Mouse (Mus musculus) CH12.LX (cell line): ENCODE measurements around the gene Rhot1. TPM values are rescaled to one million over a fixed set of nuclear protein-coding genes. Genes with fewer than 3 reads are reported as not detected.

ENCODE experiments used
- DNase-seq: peaks from one replicate; pipeline ENCODE4 v3.0.0-alpha.2; 2013; ENCODE audit errors: extremely low read depth
- H3K27ac ChIP-seq: 2 replicates; pipeline ENCODE4 v1.5.1; 2012; ENCODE audit warnings: low read depth, mild to moderate bottlenecking, control low read depth, moderate library complexity; ENCODE audit not compliant: insufficient read depth
- H3K27me3 ChIP-seq: replicated peaks from 2 replicates; pipeline ENCODE3; 2012; ENCODE audit warnings: inconsistent platforms
- H3K36me3 ChIP-seq, 2 experiments: replicated peaks in 1 of 2; 2 replicates each; pipeline versions ENCODE3 to v1.6.1; 2012; ENCODE audit warnings: inconsistent platforms in 1 of 2, low read length in 1 of 2, mild to moderate bottlenecking in 1 of 2, mixed read lengths in 1 of 2, moderate library complexity in 1 of 2; ENCODE audit not compliant: control insufficient read depth in 1 of 2, insufficient read depth in 1 of 2
- H3K4me1 ChIP-seq, 2 experiments: 2 replicates each; pipeline ENCODE4 v1.6.1; 2012; ENCODE audit warnings: inconsistent platforms in 1 of 2, moderate library complexity in 1 of 2; ENCODE audit not compliant: insufficient read depth in 2 of 2, control insufficient read depth in 1 of 2
- H3K4me2 ChIP-seq: 2 replicates; pipeline ENCODE4 v1.6.1; 2012; ENCODE audit warnings: low read depth, mild to moderate bottlenecking, control low read depth; ENCODE audit not compliant: poor library complexity, insufficient read depth, severe bottlenecking
- H3K4me3 ChIP-seq, 3 experiments: fragments of 150-350 bp in 1 of 3; sonication (generic) in 1 of 3; replicated peaks in 1 of 3; 2 replicates each; pipeline versions ENCODE3 to v1.5.1; 2011 to 2012; ENCODE audit warnings: low read depth in 2 of 3, low read length in 2 of 3, mild to moderate bottlenecking in 2 of 3, moderate library complexity in 2 of 3, control low read depth in 1 of 3, improper control_type of control experiment in 1 of 3, inconsistent platforms in 1 of 3, mixed read lengths in 1 of 3; ENCODE audit not compliant: poor library complexity in 1 of 3
- H3K79me2 ChIP-seq: replicated peaks from 2 replicates; pipeline ENCODE4 v1.6.1; 2012; ENCODE audit warnings: mild to moderate bottlenecking, moderate library complexity; ENCODE audit not compliant: control insufficient read depth, poor library complexity, insufficient read depth, severe bottlenecking; ENCODE audit errors: extremely low read depth
- H3K9ac ChIP-seq: 2 replicates; pipeline ENCODE4 v1.6.1; 2012; ENCODE audit warnings: low read depth, mild to moderate bottlenecking, control low read depth, moderate library complexity; ENCODE audit not compliant: insufficient read depth
- H3K9me3 ChIP-seq: replicated peaks from 2 replicates; pipeline ENCODE3; 2012; ENCODE audit warnings: low read length, inconsistent platforms, mixed read lengths
- CHD1 ChIP-seq: IDR thresholded peaks from 2 replicates; pipeline ENCODE4 v1.6.1; 2012; ENCODE audit warnings: low read depth, low read length, improper control_type of control experiment, inconsistent platforms
- CTCF ChIP-seq, 2 experiments: IDR thresholded peaks in 1 of 2; conservative IDR thresholded peaks in 1 of 2; 2 replicates each; pipeline ENCODE4 v1.5.1; 2011 to 2012; ENCODE audit warnings: low read depth in 2 of 2, low read length in 2 of 2, improper control_type of control experiment in 1 of 2, inconsistent platforms in 1 of 2, mild to moderate bottlenecking in 1 of 2, moderate library complexity in 1 of 2
- E2F4 ChIP-seq: IDR thresholded peaks from 2 replicates; pipeline ENCODE4 v1.6.1; 2011; ENCODE audit warnings: low read depth, low read length, improper control_type of control experiment; ENCODE audit not compliant: insufficient replicate concordance
- ELF1 ChIP-seq: IDR thresholded peaks from 2 replicates; pipeline ENCODE4 v1.6.1; 2014; ENCODE audit warnings: low read depth, mild to moderate bottlenecking, inconsistent platforms, low read length, improper control_type of control experiment
- ETS1 ChIP-seq: conservative IDR thresholded peaks from 2 replicates; pipeline ENCODE4 v1.6.1; 2012; ENCODE audit warnings: low read depth, mild to moderate bottlenecking, inconsistent platforms, low read length, improper control_type of control experiment, moderate library complexity
- GABPA ChIP-seq: IDR thresholded peaks from 2 replicates; pipeline ENCODE4 v1.6.1; 2012; ENCODE audit warnings: low read depth, low read length, improper control_type of control experiment, inconsistent platforms; ENCODE audit not compliant: insufficient replicate concordance
- HCFC1 ChIP-seq: IDR thresholded peaks from 2 replicates; pipeline ENCODE4 v1.6.1; 2012; ENCODE audit warnings: low read depth, mild to moderate bottlenecking, inconsistent platforms, low read length, improper control_type of control experiment
- IRF4 ChIP-seq: IDR thresholded peaks from 2 replicates; pipeline ENCODE4 v1.6.1; 2014; ENCODE audit warnings: low read depth, mild to moderate bottlenecking, inconsistent platforms, low read length, improper control_type of control experiment
- KAT2A ChIP-seq: IDR thresholded peaks from 2 replicates; pipeline ENCODE4 v1.6.1; 2012; ENCODE audit warnings: low read length, improper control_type of control experiment, inconsistent platforms; ENCODE audit not compliant: insufficient replicate concordance
- MAFK ChIP-seq: IDR thresholded peaks from 2 replicates; pipeline ENCODE4 v1.6.1; 2011; ENCODE audit warnings: low read length, improper control_type of control experiment; ENCODE audit not compliant: insufficient replicate concordance
- MEF2A ChIP-seq: IDR thresholded peaks from 2 replicates; pipeline ENCODE4 v1.6.1; 2014; ENCODE audit warnings: low read depth, mild to moderate bottlenecking, inconsistent platforms, low read length, improper control_type of control experiment, borderline replicate concordance
- MYC ChIP-seq: IDR thresholded peaks from 2 replicates; pipeline ENCODE4 v1.6.1; 2011; ENCODE audit warnings: low read depth, mild to moderate bottlenecking, improper control_type of control experiment, low read length
- PAX5 ChIP-seq: IDR thresholded peaks from 2 replicates; pipeline ENCODE4 v1.6.1; 2012; ENCODE audit warnings: low read length, inconsistent platforms, mixed read lengths
- POLR2AphosphoS2 ChIP-seq: IDR thresholded peaks from 2 replicates; pipeline ENCODE4 v1.6.1; 2011; ENCODE audit warnings: low read depth, low read length, improper control_type of control experiment
- RCOR1 ChIP-seq: conservative IDR thresholded peaks from 2 replicates; pipeline ENCODE4 v1.6.1; 2012; ENCODE audit warnings: low read depth, mild to moderate bottlenecking, inconsistent platforms, low read length, improper control_type of control experiment
- SMC3 ChIP-seq: IDR thresholded peaks from 2 replicates; pipeline ENCODE4 v1.6.1; 2011; ENCODE audit warnings: low read depth, low read length, improper control_type of control experiment
- USF2 ChIP-seq: conservative IDR thresholded peaks from 2 replicates; pipeline ENCODE4 v1.6.1; 2011; ENCODE audit warnings: low read depth, low read length, improper control_type of control experiment
- ZC3H11A ChIP-seq: IDR thresholded peaks from 2 replicates; pipeline ENCODE4 v1.6.1; 2012; ENCODE audit warnings: low read depth, mild to moderate bottlenecking, inconsistent platforms, low read length, improper control_type of control experiment
- ZMIZ1 ChIP-seq: IDR thresholded peaks from 2 replicates; pipeline ENCODE4 v1.6.1; 2012; ENCODE audit warnings: low read depth, mild to moderate bottlenecking, inconsistent platforms, low read length, improper control_type of control experiment
- ZNF384 ChIP-seq: IDR thresholded peaks from 2 replicates; pipeline ENCODE4 v1.6.1; 2012; ENCODE audit warnings: low read depth, low read length, improper control_type of control experiment, inconsistent platforms
- dilution Hi-C: fragments of 300-500 bp; cut with MboI; formaldehyde crosslinking; loops from 2 replicates; pipeline ENCODE4 v1.14.3; 2020; ENCODE audit warnings: low sequenced_read_pairs; ENCODE audit not compliant: extremely low pct_unique_long_range_greater_than_20kb, extremely low pct_ligation_motif_present
- in situ Hi-C: fragments of 300-500 bp; cut with MboI; formaldehyde crosslinking; loops from 3 replicates; pipeline ENCODE4 v1.14.3; 2019; ENCODE audit warnings: low sequenced_read_pairs, low pct_ligation_motif_present, low pct_unique_long_range_greater_than_20kb, mixed read lengths
- polyA plus RNA-seq: library from polyadenylated mRNA; unstranded; fragments of >175 nt; gene quantifications from 2 replicates; pipeline ENCODE4 v1.2.1, GENCODE M21; 2012; ENCODE audit warnings: low read depth; ENCODE audit not compliant: insufficient read length
- total RNA-seq, 2 experiments: library from RNA; depleted of rRNA; stranded (reverse); fragments of 300-350 nt in 1 of 2; fragments of >200 nt in 1 of 2; gene quantifications; 2 replicates each; pipeline ENCODE4 v1.2.3; 2012 to 2014

Rhot1 gene
- total and polyA plus RNA-seq, 3 experiments, result 33.1 to 73.3 (median 61.0) TPM

DNA sequence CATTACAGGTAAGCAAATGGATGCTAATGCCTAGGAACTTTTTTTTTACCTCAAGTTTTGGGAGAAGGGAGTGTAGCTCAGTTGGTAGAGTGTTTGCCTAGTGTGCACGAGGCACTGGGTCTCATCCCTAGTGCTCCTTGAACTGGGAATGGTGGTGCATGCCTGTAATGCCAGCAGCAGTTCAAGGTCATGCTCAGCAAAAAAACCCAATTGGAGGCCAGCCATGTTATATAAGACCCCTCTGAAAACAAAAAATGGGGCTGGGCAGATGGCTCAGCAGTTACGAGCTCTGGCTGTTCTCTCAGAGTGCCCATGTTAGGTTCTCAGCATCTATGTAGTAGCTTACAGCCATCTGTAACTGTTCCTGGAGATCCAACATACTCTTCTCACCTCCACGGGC lies 39.7 kb downstream of the Rhot1 start:
- dilution Hi-C loops (no loop called here), in situ Hi-C loops (no loop called here)
- H3K4me3 ChIP-seq, result no peak overlapping the region
- no peak overlapping the region for H3K9ac ChIP-seq
- H3K9me3 ChIP-seq, result no peaks in the 10 kb centered on the region
- DNase-seq, result no peak
- TF ChIP-seq RCOR1 (no peak), CTCF (conservative IDR thresholded peaks at IDR 0.05 in 1 of 2, IDR thresholded peaks at IDR 0.05 in 1 of 2; ENCODE audit: low read depth in 2 of 2, low read length in 2 of 2) (no peak), MEF2A (no peak), CHD1 (no peak), IRF4 (no peak), ELF1 (no peak), PAX5 (no peak), GABPA (no peak), KAT2A (no peak), E2F4 (no peak)
- H3K4me2 ChIP-seq, result no peak overlapping the region
- H3K4me1 ChIP-seq, result peaks cover 3% of the 10 kb centered on the region in 2 experiments; a peak in 1 of 4 replicates
- H3K27me3 ChIP-seq, result no peaks in the 10 kb centered on the region
- peaks cover 34 to 81% of the 10 kb centered on the region in 2 experiments for H3K36me3 ChIP-seq
- no peaks in the 10 kb centered on the region for H3K79me2 ChIP-seq
- H3K27ac ChIP-seq, result no peak overlapping the region

DNA sequence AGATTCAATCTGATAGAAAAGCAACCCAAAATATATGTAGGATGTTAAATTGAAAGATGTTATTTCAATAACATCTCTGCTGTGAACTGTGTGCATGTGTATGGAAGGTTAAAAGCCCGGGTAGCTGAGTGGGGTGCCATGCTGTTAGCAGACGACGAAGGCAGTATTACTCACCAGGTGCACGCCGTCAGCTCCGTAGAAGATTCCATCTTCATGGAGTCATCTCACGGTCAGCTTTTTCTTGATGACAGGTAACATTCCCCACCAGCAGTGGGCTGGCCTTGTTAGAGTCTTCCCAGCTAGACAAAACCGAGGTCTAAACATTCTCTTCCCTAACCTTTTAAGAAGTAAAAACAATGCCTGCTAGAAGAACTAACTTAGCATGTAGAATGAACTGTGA lies 55.3 kb downstream of the Rhot1 start:
- H3K9ac ChIP-seq, result no peak overlapping the region
- H3K9me3 ChIP-seq, result no peaks in the 10 kb centered on the region
- in situ Hi-C loops, result no loop called here
- no peaks in the 10 kb centered on the region for H3K27me3 ChIP-seq
- TF ChIP-seq MEF2A (no peak), POLR2AphosphoS2 (no peak), ZC3H11A (no peak), ELF1 (no peak), ZMIZ1 (no peak), MAFK (no peak), USF2 (no peak), ETS1 (no peak), MYC (no peak), ZNF384 (no peak), HCFC1 (no peak), KAT2A (no peak), SMC3 (no peak)
- DNase-seq, result no peak
- dilution Hi-C loops, result no loop called here
- H3K36me3 ChIP-seq, result peaks cover 28 to 86% of the 10 kb centered on the region in 2 experiments
- no peaks in the 10 kb centered on the region for H3K4me1 ChIP-seq
- no peak overlapping the region for H3K4me2 ChIP-seq
- no peaks in the 10 kb centered on the region for H3K79me2 ChIP-seq
- no peak overlapping the region for H3K27ac ChIP-seq
- no peak overlapping the region for H3K4me3 ChIP-seq
